Mouse (Mus musculus) liver, embryonic 15.5 days (tissue): ENCODE measurements around the gene Ncam1. TPM values are rescaled to one million over a fixed set of nuclear protein-coding genes. Genes with fewer than 3 reads are reported as not detected.

Experiments used
- ATAC-seq: fragments of 200-750 bp; cut with Nextera tagmentation; 2 replicates; pipeline ENCODE4 v1.8.0; 2017; ENCODE audit warnings: moderate number of reproducible peaks, mild to moderate bottlenecking, moderate library complexity; ENCODE audit not compliant: insufficient read depth
- H3K27ac ChIP-seq: fragments of 300-500 bp; sonication (generic); replicated peaks from 2 replicates; pipeline ENCODE4 v1.5.1; 2015; ENCODE audit warnings: mild to moderate bottlenecking, inconsistent platforms
- H3K27me3 ChIP-seq: fragments of 300-500 bp; sonication (generic); 2 replicates; pipeline ENCODE4 v1.6.1; 2015; ENCODE audit warnings: mild to moderate bottlenecking, inconsistent platforms
- H3K36me3 ChIP-seq: fragments of 300-500 bp; sonication (generic); replicated peaks from 2 replicates; pipeline ENCODE4 v1.6.1; 2015; ENCODE audit warnings: moderate library complexity, mild to moderate bottlenecking, inconsistent platforms
- H3K4me1 ChIP-seq: fragments of 300-500 bp; sonication (generic); replicated peaks from 2 replicates; pipeline ENCODE4 v1.6.1; 2015; ENCODE audit warnings: inconsistent platforms
- H3K4me2 ChIP-seq: fragments of 300-500 bp; sonication (generic); 2 replicates; pipeline ENCODE4 v1.6.1; 2015; ENCODE audit warnings: moderate library complexity, mild to moderate bottlenecking, inconsistent platforms
- H3K4me3 ChIP-seq: fragments of 300-500 bp; sonication (generic); replicated peaks from 2 replicates; pipeline ENCODE4 v1.5.1; 2015; ENCODE audit warnings: mild to moderate bottlenecking, inconsistent platforms
- H3K9ac ChIP-seq: fragments of 300-500 bp; sonication (generic); 2 replicates; pipeline ENCODE4 v1.6.1; 2015; ENCODE audit warnings: moderate library complexity, mild to moderate bottlenecking, inconsistent platforms
- H3K9me3 ChIP-seq: fragments of 300-500 bp; sonication (generic); replicated peaks from 2 replicates; pipeline ENCODE4 v1.6.1; 2016; ENCODE audit warnings: inconsistent platforms
- WGBS: fragments of 180-500 bp; shearing (Covaris S2); methylation state at CpG from one replicate; pipeline ENCODE4 v1.1.7; 2015; ENCODE audit warnings: mixed read lengths; ENCODE audit not compliant: insufficient replicate concordance; 5-methylcytosine and 5-hydroxymethylcytosine counted together
- polyA plus RNA-seq: library from polyadenylated mRNA; unstranded; fragments of >200 nt; fragmentation: Nextera tagmentation; extraction: Ambion mirVana; gene quantifications from 2 replicates; pipeline ENCODE4 v1.2.1, GENCODE M21; 2015

The Ncam1 gene
- polyA plus RNA-seq, 1 experiment from 2014 or later, result 5.6 TPM

GRCm38 (mm10) chr9:49675696-49676465, 122.8 kb downstream of the Ncam1 start:
- no peak overlapping the region for H3K4me2 ChIP-seq
- no peak for ATAC-seq
- no peak overlapping the region for H3K9ac ChIP-seq

GRCm38 (mm10) chr9:49672646-49673199, 126.0 kb downstream of the Ncam1 start:
- WGBS, result 43% methylated on average over 6 of the region's 6 CpGs
- H3K27me3 ChIP-seq, result no peaks in the 10 kb centered on the region
- no peak overlapping the region for H3K27ac ChIP-seq
- ATAC-seq, result no peak
- H3K4me2 ChIP-seq, result no peak overlapping the region
- no peaks in the 10 kb centered on the region for H3K4me1 ChIP-seq
- H3K4me3 ChIP-seq, result no peak overlapping the region
- no peak overlapping the region for H3K9ac ChIP-seq
- no peaks in the 10 kb centered on the region for H3K36me3 ChIP-seq
- no peaks in the 10 kb centered on the region for H3K9me3 ChIP-seq

More at GRCm38 (mm10) chr9:49675696-49676465, 122.8 kb downstream of the Ncam1 start:
- Histone ChIP-seq H3K4me3 (no peak overlapping the region), H3K4me1 (no peaks in the 10 kb centered on the region), H3K27me3 (no peaks in the 10 kb centered on the region), H3K36me3 (no peaks in the 10 kb centered on the region), H3K27ac (no peak overlapping the region), H3K9me3 (no peaks in the 10 kb centered on the region)
- 56% methylated on average over 9 of the region's 9 CpGs for WGBS

DNA sequence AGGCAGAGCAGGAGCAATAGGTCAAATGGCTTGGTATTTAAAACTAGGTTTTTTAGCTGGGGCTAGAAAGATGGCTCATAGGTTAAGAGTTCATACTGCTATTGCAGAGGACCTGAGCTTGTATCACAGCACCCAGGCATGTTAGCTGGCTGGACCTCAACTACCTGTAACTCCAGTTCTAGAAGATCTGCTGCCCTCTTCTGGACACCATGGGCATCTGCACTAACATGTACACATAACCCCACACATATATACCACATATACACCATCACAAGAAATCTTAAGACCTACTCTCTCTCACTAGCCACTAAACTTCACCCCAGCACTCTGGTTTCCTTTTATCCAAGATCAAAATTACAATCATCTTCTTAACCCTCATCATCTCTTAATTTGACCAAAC, 131.7 kb downstream of the Ncam1 start:
- no peaks in the 10 kb centered on the region for H3K27me3 ChIP-seq
- H3K9ac ChIP-seq, result no peak overlapping the region
- H3K4me3 ChIP-seq, result no peak overlapping the region
- no peak for ATAC-seq
- no peak overlapping the region for H3K4me2 ChIP-seq
- H3K4me1 ChIP-seq, result no peaks in the 10 kb centered on the region
- no peaks in the 10 kb centered on the region for H3K36me3 ChIP-seq
- no peaks in the 10 kb centered on the region for H3K9me3 ChIP-seq
- H3K27ac ChIP-seq, result no peak overlapping the region

- Histone ChIP-seq H3K4me2 (no peak overlapping the region), H3K4me3 (no peak overlapping the region), H3K9ac (no peak overlapping the region), H3K36me3 (no peaks in the 10 kb centered on the region), H3K4me1 (no peaks in the 10 kb centered on the region), H3K9me3 (no peaks in the 10 kb centered on the region), H3K27me3 (no peaks in the 10 kb centered on the region), H3K27ac (no peak overlapping the region)
- WGBS, result 66% methylated on average over 5 of the region's 5 CpGs
- no peak for ATAC-seq
Observed at GRCm38 (mm10) chr9:49665361-49665760, 133.4 kb downstream of the Ncam1 start.

- no peak overlapping the region for H3K9ac ChIP-seq
- WGBS, result 65% methylated on average over 8 of the region's 8 CpGs
- H3K27ac ChIP-seq, result no peak overlapping the region
- H3K27me3 ChIP-seq, result no peaks in the 10 kb centered on the region
- no peaks in the 10 kb centered on the region for H3K4me1 ChIP-seq
- H3K9me3 ChIP-seq, result no peaks in the 10 kb centered on the region
- no peak for ATAC-seq
- no peak overlapping the region for H3K4me3 ChIP-seq
- no peaks in the 10 kb centered on the region for H3K36me3 ChIP-seq
- H3K4me2 ChIP-seq, result no peak overlapping the region
Observed at GRCm38 (mm10) chr9:49663927-49664320, 134.8 kb downstream of the Ncam1 start.

- Histone ChIP-seq H3K9me3 (no peaks in the 10 kb centered on the region), H3K9ac (no peak overlapping the region), H3K4me1 (no peaks in the 10 kb centered on the region), H3K27ac (no peak overlapping the region), H3K36me3 (no peaks in the 10 kb centered on the region), H3K4me3 (no peak overlapping the region), H3K27me3 (no peaks in the 10 kb centered on the region), H3K4me2 (no peak overlapping the region)
- ATAC-seq, result no peak
- WGBS, result 54% methylated on average over 8 of the region's 8 CpGs
Observed at GRCm38 (mm10) chr9:49662958-49663926, 135.5 kb downstream of the Ncam1 start.

- no peak overlapping the region for H3K27ac ChIP-seq
- WGBS, result 72% methylated on average over 2 of the region's 2 CpGs
- no peaks in the 10 kb centered on the region for H3K36me3 ChIP-seq
- H3K27me3 ChIP-seq, result no peaks in the 10 kb centered on the region
- H3K4me3 ChIP-seq, result no peak overlapping the region
- H3K9ac ChIP-seq, result no peak overlapping the region
- H3K4me1 ChIP-seq, result no peaks in the 10 kb centered on the region
- H3K4me2 ChIP-seq, result no peak overlapping the region
- no peak for ATAC-seq
- no peaks in the 10 kb centered on the region for H3K9me3 ChIP-seq
Observed at GRCm38 (mm10) chr9:49661480-49661879, 137.2 kb downstream of the Ncam1 start.

GRCm38 (mm10) chr9:49658381-49658856, 140.3 kb downstream of the Ncam1 start:
- H3K4me1 ChIP-seq, result no peaks in the 10 kb centered on the region
- H3K9ac ChIP-seq, result no peak overlapping the region
- ATAC-seq, result no peak
- no peak overlapping the region for H3K27ac ChIP-seq
- H3K27me3 ChIP-seq, result no peaks in the 10 kb centered on the region
- H3K9me3 ChIP-seq, result no peaks in the 10 kb centered on the region
- H3K4me2 ChIP-seq, result no peak overlapping the region
- 71% methylated on average over 4 of the region's 4 CpGs for WGBS
- no peak overlapping the region for H3K4me3 ChIP-seq
- H3K36me3 ChIP-seq, result no peaks in the 10 kb centered on the region

DNA sequence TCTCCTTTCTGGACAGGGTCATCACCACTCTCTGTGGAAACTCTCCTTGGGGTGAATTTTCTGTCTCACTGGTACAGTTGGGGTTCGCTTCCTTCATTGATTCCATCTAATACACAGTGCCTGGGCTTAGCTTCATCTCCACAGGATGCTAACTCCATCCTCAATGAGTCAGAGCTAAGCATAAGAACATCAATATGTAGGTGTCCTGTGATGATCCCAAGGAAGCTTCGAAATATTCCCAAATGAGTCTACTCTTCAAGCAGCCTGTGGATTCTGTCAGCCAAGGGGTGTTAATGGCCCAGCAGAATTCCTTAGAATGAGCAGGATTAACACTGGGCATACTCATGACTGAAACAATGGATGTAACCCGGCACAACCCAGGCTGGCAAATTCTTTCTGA, 144.3 kb downstream of the Ncam1 start:
- no peak overlapping the region for H3K4me3 ChIP-seq
- no peak overlapping the region for H3K9ac ChIP-seq
- WGBS, result 49% methylated on average over 3 of the region's 3 CpGs
- no peak overlapping the region for H3K4me2 ChIP-seq
- no peaks in the 10 kb centered on the region for H3K9me3 ChIP-seq
- H3K27ac ChIP-seq, result no peak overlapping the region
- H3K36me3 ChIP-seq, result no peaks in the 10 kb centered on the region
- no peaks in the 10 kb centered on the region for H3K4me1 ChIP-seq
- no peaks in the 10 kb centered on the region for H3K27me3 ChIP-seq
- no peak for ATAC-seq

- Histone ChIP-seq H3K9me3 (no peaks in the 10 kb centered on the region), H3K27me3 (no peaks in the 10 kb centered on the region), H3K4me3 (no peak overlapping the region), H3K4me2 (no peak overlapping the region), H3K4me1 (no peaks in the 10 kb centered on the region), H3K9ac (no peak overlapping the region), H3K36me3 (no peaks in the 10 kb centered on the region), H3K27ac (no peak overlapping the region)
- ATAC-seq, result no peak
- 54% methylated on average over 9 of the region's 9 CpGs for WGBS
Observed at GRCm38 (mm10) chr9:49653478-49654245, 145.1 kb downstream of the Ncam1 start.
